Mouse (Mus musculus): ENCODE data around the gene Gspt2. TPM values are rescaled to one million over a fixed set of nuclear protein-coding genes. Genes with fewer than 3 reads are reported as not detected.
"Not testable (repeated sequence)": the region's sequence is repeated elsewhere in the genome, so short reads cannot be mapped to it uniquely, and the experiment has no call there.

Gspt2 gene
- 4.7 and 4.8 TPM in 2 replicates for polyA plus RNA-seq (2015; fragmentation: Nextera tagmentation; extraction: Ambion mirVana)

GRCm38 (mm10) chrX:94635961-94636563, at the start of gene Gspt2:
Gspt2 (plus strand) TSS chrX:94636069.
- H3K27ac ChIP-seq: peak within 1 kb of the TSS; percentile 59
- 0 out of 2 replicates have a peak, but pooled peaks have one; percentile 69 for ATAC-seq (ENCODE audit: insufficient number of reproducible peaks, low FRiP score, low TSS enrichment, low read depth)
- H3K4me3 ChIP-seq: peak within 1 kb of the TSS; percentile 55
- no peaks in the 10 kb centered on the region for H3K9me3 ChIP-seq
- peak within 1 kb of the TSS; percentile 55 for H3K9ac ChIP-seq
- H3K27me3 ChIP-seq: peaks cover 14% of the 10 kb centered on the region
- no peaks in the 10 kb centered on the region for H3K4me1 ChIP-seq
- WGBS: 29% methylated on average over 53 of the region's 53 CpGs
- peak within 1 kb of the TSS; percentile 49 for H3K4me2 ChIP-seq
- H3K36me3 ChIP-seq: no peaks in the 10 kb centered on the region

- Histone ChIP-seq H3K4me2 (peak overlapping the region; percentile 22; the same call in 1 of the 2 replicates), H3K9ac (no peak overlapping the region), H3K36me3 (no peaks in the 10 kb centered on the region), H3K27ac (no peak overlapping the region), H3K4me1 (no peaks in the 10 kb centered on the region), H3K9me3 (no peaks in the 10 kb centered on the region), H3K4me3 (no peak overlapping the region), H3K27me3 (no peaks in the 10 kb centered on the region; the same call in 1 of the 2 replicates)
- WGBS: 33% methylated on average over 13 of the region's 13 CpGs
- ATAC-seq (ENCODE audit: insufficient number of reproducible peaks, low FRiP score, low TSS enrichment, low read depth): no peak
These were observed 10.8 kb upstream of the Gspt2 start for GRCm38 (mm10) chrX:94624835-94625803.

- Histone ChIP-seq H3K27ac (no peak overlapping the region), H3K4me1 (no peaks in the 10 kb centered on the region), H3K4me3 (peak overlapping the region; percentile 55), H3K9me3 (no peaks in the 10 kb centered on the region), H3K4me2 (peak overlapping the region; percentile 49), H3K9ac (no peak overlapping the region), H3K27me3 (peaks cover 14% of the 10 kb centered on the region), H3K36me3 (no peaks in the 10 kb centered on the region)
- no peak for ATAC-seq (ENCODE audit: insufficient number of reproducible peaks, low FRiP score, low TSS enrichment, low read depth)
- WGBS: 68% methylated on average over 8 of the region's 8 CpGs
These were observed 1.0 kb downstream of the Gspt2 start for GRCm38 (mm10) chrX:94636911-94637310.

GRCm38 (mm10) chrX:94648541-94648940, 12.7 kb downstream of the Gspt2 start:
- Histone ChIP-seq H3K27me3 (peaks cover 4% of the 10 kb centered on the region; the same call in 1 of the 2 replicates), H3K4me1 (no peaks in the 10 kb centered on the region), H3K4me3 (no peak overlapping the region), H3K36me3 (no peaks in the 10 kb centered on the region), H3K9ac (no peak overlapping the region), H3K4me2 (no peak overlapping the region), H3K27ac (no peak overlapping the region), H3K9me3 (no peaks in the 10 kb centered on the region)
- no peak for ATAC-seq (ENCODE audit: insufficient number of reproducible peaks, low FRiP score, low TSS enrichment, low read depth)

GRCm38 (mm10) chrX:94657734-94658133, 21.9 kb downstream of the Gspt2 start:
- H3K27ac ChIP-seq: no peak overlapping the region
- H3K4me1 ChIP-seq: no peaks in the 10 kb centered on the region
- 55% methylated on average over 2 of the region's 2 CpGs for WGBS
- no peak for ATAC-seq (ENCODE audit: insufficient number of reproducible peaks, low FRiP score, low TSS enrichment, low read depth)
- H3K4me3 ChIP-seq: no peak overlapping the region
- H3K27me3 ChIP-seq: no peaks in the 10 kb centered on the region
- no peak overlapping the region for H3K4me2 ChIP-seq
- no peak overlapping the region for H3K9ac ChIP-seq
- H3K36me3 ChIP-seq: no peaks in the 10 kb centered on the region
- H3K9me3 ChIP-seq: no peaks in the 10 kb centered on the region

- Histone ChIP-seq H3K4me3 (no peak overlapping the region), H3K36me3 (no peaks in the 10 kb centered on the region), H3K9ac (no peak overlapping the region), H3K4me1 (no peaks in the 10 kb centered on the region), H3K27me3 (0 out of 2 replicates have a peak, but pooled peaks cover 2% of the 10 kb centered on the region), H3K9me3 (no peaks in the 10 kb centered on the region), H3K4me2 (no peak overlapping the region), H3K27ac (no peak overlapping the region)
- 75% methylated on average over 4 of the region's 4 CpGs for WGBS
- no peak for ATAC-seq (ENCODE audit: insufficient number of reproducible peaks, low FRiP score, low TSS enrichment, low read depth)
These were observed 34.9 kb downstream of the Gspt2 start for GRCm38 (mm10) chrX:94670814-94671213.

GRCm38 (mm10) chrX:94674977-94675376, 39.1 kb downstream of the Gspt2 start:
- ATAC-seq (ENCODE audit: insufficient number of reproducible peaks, low FRiP score, low TSS enrichment, low read depth): no peak
- Histone ChIP-seq H3K4me3 (no peak overlapping the region), H3K4me2 (no peak overlapping the region), H3K4me1 (no peaks in the 10 kb centered on the region), H3K36me3 (no peaks in the 10 kb centered on the region), H3K9me3 (no peaks in the 10 kb centered on the region), H3K27ac (no peak overlapping the region), H3K27me3 (0 out of 2 replicates have a peak, but pooled peaks cover 2% of the 10 kb centered on the region), H3K9ac (no peak overlapping the region)
- WGBS: 46% methylated on average over 4 of the region's 4 CpGs

- H3K27ac ChIP-seq; ATAC-seq (ENCODE audit: insufficient number of reproducible peaks, low FRiP score, low TSS enrichment, low read depth); H3K4me2 ChIP-seq; H3K4me3 ChIP-seq; H3K36me3 ChIP-seq; H3K9ac ChIP-seq; H3K4me1 ChIP-seq; H3K9me3 ChIP-seq; H3K27me3 ChIP-seq: not testable (repeated sequence)
- WGBS: no CpG with 5 or more reads among the region's 2 CpGs
These were observed 45.7 kb downstream of the Gspt2 start for GRCm38 (mm10) chrX:94681581-94681980.

- not testable (repeated sequence) for H3K4me2 ChIP-seq; H3K27ac ChIP-seq; H3K4me1 ChIP-seq; H3K9ac ChIP-seq; ATAC-seq (ENCODE audit: insufficient number of reproducible peaks, low FRiP score, low TSS enrichment, low read depth); H3K36me3 ChIP-seq; H3K9me3 ChIP-seq; H3K4me3 ChIP-seq; H3K27me3 ChIP-seq
- 82% methylated on average over 5 of the region's 5 CpGs for WGBS
These were observed 53.7 kb downstream of the Gspt2 start for GRCm38 (mm10) chrX:94689593-94689992.

Other genes starting within 250 kb of the Gspt2 start
- gene Maged1, start 93.9 kb upstream of the Gspt2 start, polyA plus RNA-seq (2015; fragmentation: Nextera tagmentation; extraction: Ambion mirVana): 722 and 733 TPM in 2 replicates
- 1.2 and 1.5 TPM in 2 replicates for gene Zxdb, start 88.5 kb downstream of the Gspt2 start, polyA plus RNA-seq (2015; fragmentation: Nextera tagmentation; extraction: Ambion mirVana)

Measured in limb, embryonic 15.5 days (tissue).